28 mouse cellular contexts compared by ENCODE assay signal in the genomic region with DNA sequence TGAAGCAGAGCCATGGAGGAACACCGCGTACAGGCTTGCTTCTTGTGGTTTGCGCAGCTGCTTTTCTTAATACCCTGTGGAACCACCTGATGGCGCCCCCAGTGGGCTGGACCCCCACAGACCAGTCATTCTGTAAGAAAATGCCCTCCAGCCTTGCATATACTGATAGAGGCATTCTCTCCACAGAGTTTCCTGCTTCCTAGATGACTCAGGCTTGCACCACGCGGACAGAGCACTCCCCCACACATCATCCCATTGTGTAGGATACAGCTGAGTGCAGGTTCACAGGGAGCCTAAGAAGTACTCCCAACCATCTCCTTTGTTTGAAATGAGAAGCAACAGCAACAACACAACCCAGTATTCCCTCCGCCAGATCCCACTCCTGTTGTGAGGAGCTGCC. TPM values are rescaled to one million over a fixed set of nuclear protein-coding genes. Genes with fewer than 3 reads are reported as not detected.
DNase-seq lines count a peak whose midpoint lies in the region; ATAC-seq and TF ChIP-seq lines count a peak whose summit lies in the region.
"Had no signal": no experiment of that assay in that cellular context is flagged by ENCODE, and none has a peak within 500 bp of the region (broad histone marks: within the 10 kb centered on the region; RNA-seq: fewer than 3 reads in every experiment).

No protein-coding gene starts in this region.

- H3K4me1 ChIP-seq in heart, postnatal 0 days (ENCODE audit: control insufficient read depth, insufficient read depth): peaks cover 2% of the 10 kb centered on the region; the same call in 1 of the 2 replicates
- no peaks in the 10 kb centered on the region for H3K4me1 ChIP-seq in midbrain, embryonic 11.5 days (ENCODE audit: control insufficient read depth, insufficient read depth, low read length)
- no peaks in the 10 kb centered on the region for H3K4me1 ChIP-seq in midbrain, postnatal 0 days (ENCODE audit: insufficient read depth, low read length)
- H3K4me1 ChIP-seq in forebrain, embryonic 14.5 days (ENCODE audit: control insufficient read depth, insufficient read depth, low read length): no peaks in the 10 kb centered on the region
- H3K4me1 ChIP-seq: embryonic facial prominence, embryonic 15.5 days; forebrain, embryonic 12.5 days; liver, embryonic 15.5 days; midbrain, embryonic 15.5 days had no signal

- TF ChIP-seq EP300 in heart, postnatal 0 days (IDR thresholded peaks at IDR 0.05; ENCODE audit: low read depth): no peak

- H3K9ac ChIP-seq in heart, postnatal 0 days (replicated peaks; ENCODE audit: low read depth, low read length): no peak overlapping the region
- H3K9ac ChIP-seq in midbrain, embryonic 11.5 days (ENCODE audit: low read length): no peak overlapping the region
- H3K9ac ChIP-seq in midbrain, postnatal 0 days (replicated peaks; ENCODE audit: low read length, poor library complexity, severe bottlenecking): no peak overlapping the region
- no peak overlapping the region for H3K9ac ChIP-seq in forebrain, embryonic 14.5 days (ENCODE audit: low read length)
- H3K9ac ChIP-seq: embryonic facial prominence, embryonic 15.5 days; forebrain, embryonic 12.5 days; heart, embryonic 15.5 days; hindbrain, embryonic 14.5 days; liver, embryonic 15.5 days; midbrain, embryonic 15.5 days had no signal

- peak; percentile 9 for DNase-seq in heart, postnatal 0 days (ENCODE audit: low spot score)
- DNase-seq in heart, adult 11 months: no peak
- peak; percentile 82 for DNase-seq in midbrain, embryonic 11.5 days (ENCODE audit: low spot score, missing footprints)
- no peak for DNase-seq in midbrain, postnatal 0 days (ENCODE audit: low spot score)
- DNase-seq in R1 (ENCODE audit: low read depth, low spot score): peak; percentile 60
- no peak for DNase-seq in B cell, adult 2 months
- DNase-seq in forebrain, embryonic 14.5 days (ENCODE audit: low spot score): no peak
- DNase-seq: adrenal gland, postnatal 25 days; cerebellum, adult 2 months; cerebellum, postnatal 25 days; gastrocnemius, postnatal 25 days; heart, adult 18-20 months; kidney, adult 9 months; kidney, postnatal 14 days; liver; lung, postnatal 4 days; thymus, adult 2 months; thymus, postnatal 36 days had no signal

- WGBS in heart, postnatal 0 days: 69% methylated on average over 7 of the region's 7 CpGs
- WGBS in midbrain, embryonic 11.5 days: 67% methylated on average over 7 of the region's 7 CpGs
- 69% methylated on average over 7 of the region's 7 CpGs for WGBS in midbrain, postnatal 0 days
- WGBS in forebrain, embryonic 14.5 days: 69% methylated on average over 7 of the region's 7 CpGs

- ATAC-seq in heart, postnatal 0 days (ENCODE audit: insufficient read depth, low read depth): peak; percentile 77
- no peak for ATAC-seq in midbrain, embryonic 11.5 days (ENCODE audit: low FRiP score)
- no peak for ATAC-seq in midbrain, postnatal 0 days (ENCODE audit: low FRiP score)
- ATAC-seq in forebrain, embryonic 14.5 days: no peak
- ATAC-seq: intestine, postnatal 0 days; lung, postnatal 0 days; midbrain, embryonic 15.5 days had no signal

- no peaks in the 10 kb centered on the region for H3K9me3 ChIP-seq in heart, postnatal 0 days (replicated peaks; ENCODE audit: control insufficient read depth, low read length)
- H3K9me3 ChIP-seq in midbrain, embryonic 11.5 days (ENCODE audit: control insufficient read depth, low read length): no peaks in the 10 kb centered on the region
- no peaks in the 10 kb centered on the region for H3K9me3 ChIP-seq in midbrain, postnatal 0 days (ENCODE audit: low read length)
- no peaks in the 10 kb centered on the region for H3K9me3 ChIP-seq in forebrain, embryonic 14.5 days (replicated peaks; ENCODE audit: control insufficient read depth, low read length)
- H3K9me3 ChIP-seq: embryonic facial prominence, embryonic 10.5 days; embryonic facial prominence, embryonic 15.5 days; forebrain, embryonic 12.5 days; heart, embryonic 15.5 days; liver, embryonic 15.5 days; megakaryocyte, embryonic 14.5 days; midbrain, embryonic 15.5 days had no signal

- TF ChIP-seq CTCF in heart, postnatal 0 days (IDR thresholded peaks at IDR 0.05; ENCODE audit: low read depth): no peak
- TF ChIP-seq CTCF in midbrain, postnatal 0 days (IDR thresholded peaks at IDR 0.05): no peak; the same call in 1 of the 2 replicates

- H3K27ac ChIP-seq in heart, postnatal 0 days (ENCODE audit: low read depth): 0 out of 2 replicates have a peak overlapping the region, but pooled peaks have one; percentile 51
- no peak overlapping the region for H3K27ac ChIP-seq in midbrain, embryonic 11.5 days (ENCODE audit: low read depth, low read length)
- H3K27ac ChIP-seq in midbrain, postnatal 0 days (ENCODE audit: low read depth, low read length): no peak overlapping the region
- H3K27ac ChIP-seq in forebrain, embryonic 14.5 days (ENCODE audit: low read depth, low read length): no peak overlapping the region
- H3K27ac ChIP-seq: embryonic facial prominence, embryonic 10.5 days; embryonic facial prominence, embryonic 15.5 days; forebrain, embryonic 12.5 days; hindbrain, embryonic 14.5 days; liver, embryonic 15.5 days; midbrain, embryonic 15.5 days had no signal

- H3K36me3 ChIP-seq in heart, postnatal 0 days (replicated peaks; ENCODE audit: control insufficient read depth, insufficient read depth, low read length): peaks cover 3% of the 10 kb centered on the region; the same call in 1 of the 2 replicates
- H3K36me3 ChIP-seq in midbrain, embryonic 11.5 days (ENCODE audit: control insufficient read depth, insufficient read depth, low read length): no peaks in the 10 kb centered on the region
- H3K36me3 ChIP-seq in midbrain, postnatal 0 days (ENCODE audit: insufficient read depth, low read length): 0 out of 2 replicates have a peak, but pooled peaks cover 7% of the 10 kb centered on the region
- no peaks in the 10 kb centered on the region for H3K36me3 ChIP-seq in forebrain, embryonic 14.5 days (ENCODE audit: control insufficient read depth, insufficient read depth, low read length)
- H3K36me3 ChIP-seq: embryonic facial prominence, embryonic 10.5 days; embryonic facial prominence, embryonic 15.5 days; forebrain, embryonic 12.5 days; midbrain, embryonic 15.5 days had no signal

- H3K4me3 ChIP-seq in heart, postnatal 0 days (ENCODE audit: low read depth, low read length): no peak overlapping the region
- H3K4me3 ChIP-seq in midbrain, embryonic 11.5 days (ENCODE audit: low read depth, low read length): no peak overlapping the region
- H3K4me3 ChIP-seq in midbrain, postnatal 0 days (ENCODE audit: low read depth, low read length): no peak overlapping the region
- no peak overlapping the region for H3K4me3 ChIP-seq in forebrain, embryonic 14.5 days (ENCODE audit: low read depth, low read length)
- H3K4me3 ChIP-seq: embryonic facial prominence, embryonic 10.5 days; embryonic facial prominence, embryonic 15.5 days; forebrain, embryonic 12.5 days; heart, embryonic 15.5 days; liver, embryonic 15.5 days; megakaryocyte, embryonic 14.5 days; midbrain, embryonic 15.5 days had no signal

- no peak overlapping the region for H3K4me2 ChIP-seq in heart, postnatal 0 days (ENCODE audit: low read depth, low read length)
- no peak overlapping the region for H3K4me2 ChIP-seq in midbrain, embryonic 11.5 days
- H3K4me2 ChIP-seq in midbrain, postnatal 0 days (ENCODE audit: low read depth, low read length, poor library complexity, severe bottlenecking): no peak overlapping the region
- no peak overlapping the region for H3K4me2 ChIP-seq in forebrain, embryonic 14.5 days (ENCODE audit: low read length)
- H3K4me2 ChIP-seq: embryonic facial prominence, embryonic 15.5 days; forebrain, embryonic 12.5 days; heart, embryonic 15.5 days; hindbrain, embryonic 14.5 days; liver, embryonic 15.5 days; midbrain, embryonic 15.5 days had no signal

- H3K27me3 ChIP-seq in heart, postnatal 0 days (ENCODE audit: control insufficient read depth, insufficient read depth, low read length): no peaks in the 10 kb centered on the region
- no peaks in the 10 kb centered on the region for H3K27me3 ChIP-seq in midbrain, embryonic 11.5 days (ENCODE audit: control insufficient read depth, insufficient read depth, low read length)
- no peaks in the 10 kb centered on the region for H3K27me3 ChIP-seq in midbrain, postnatal 0 days (ENCODE audit: insufficient read depth, low read length)
- H3K27me3 ChIP-seq in forebrain, embryonic 14.5 days (replicated peaks; ENCODE audit: control insufficient read depth, insufficient read depth, low read length): no peaks in the 10 kb centered on the region
- H3K27me3 ChIP-seq: embryonic facial prominence, embryonic 15.5 days; forebrain, embryonic 12.5 days; heart, embryonic 15.5 days; liver, embryonic 15.5 days; megakaryocyte, embryonic 14.5 days; midbrain, embryonic 15.5 days had no signal

RNA-seq across cellular contexts. Expression of a gene that starts 59.8 kb away (rescaled TPM):
- 19.9 and 24.2 TPM in 2 replicates for total RNA-seq in heart, postnatal 0 days (2014; rRNA removed; ENCODE audit: low replicate concordance)
- 18.2 and 20.8 TPM in 2 replicates for polyA plus RNA-seq in heart, postnatal 0 days (2015; fragmentation: Nextera tagmentation; extraction: Ambion mirVana)
- 8.6 and 9.6 TPM in 2 replicates for polyA plus RNA-seq in midbrain, embryonic 11.5 days (2014; fragmentation: Nextera tagmentation; extraction: Ambion mirVana)
- 27.2 and 29.2 TPM in 2 replicates for total RNA-seq in midbrain, postnatal 0 days (2014; rRNA removed)
- polyA plus RNA-seq in midbrain, postnatal 0 days (2015; fragmentation: Nextera tagmentation; extraction: Ambion mirVana): 25.5 and 27.5 TPM in 2 replicates
- 23.2 and 29.9 TPM in 2 replicates for polyA plus RNA-seq in forebrain, embryonic 14.5 days (2014; fragmentation: Nextera tagmentation; extraction: Ambion mirVana)

Comparison
In these comparisons a context has a peak if more than half of its experiments do, and no peak if none do; other contexts are left out.
1. DNase-seq: peak in heart, postnatal 0 days (single experiment), midbrain, embryonic 11.5 days (single experiment) and R1 (single experiment); none in heart, adult 11 months (single experiment), midbrain, postnatal 0 days (single experiment), B cell, adult 2 months (0 of 2) and forebrain, embryonic 14.5 days (single experiment).